Mouse (Mus musculus) monocyte, adult 5-6 weeks (primary cell): ENCODE results near the gene Gm5475. TPM values are rescaled to one million over a fixed set of nuclear protein-coding genes. Genes with fewer than 3 reads are reported as not detected.
A peak's percentile ranks its signal among the peaks of the same experiment; 100 is the strongest.

Experiments
- ATAC-seq: fragments of 153-309, 156-312 bp; replicated peaks from 2 replicates; pipeline ENCODE4 v1.8.0; 2017; ENCODE audit warnings: mild to moderate bottlenecking; ENCODE audit not compliant: low TSS enrichment, insufficient number of reproducible peaks, severe bottlenecking, poor library complexity, low FRiP score
- total RNA-seq: library from RNA; stranded (forward); fragments of 200-1000, 200-491, 200-594 nt; gene quantifications from 3 replicates; pipeline ENCODE4 v1.2.3, GENCODE M21; 2017

The Gm5475 gene
- total RNA-seq, 1 experiment from 2014 or later, result not detected

GRCm38 (mm10) chr15:100410918-100411672 lies 10.9 kb upstream of the Gm5475 start:
- peak; percentile 89 for ATAC-seq

- ATAC-seq, result no peak
Measured at GRCm38 (mm10) chr15:100411731-100412130, 10.2 kb upstream of the Gm5475 start.

GRCm38 (mm10) chr15:100413306-100413705 lies 8.6 kb upstream of the Gm5475 start:
- ATAC-seq, result no peak

- ATAC-seq, result no peak
Measured at GRCm38 (mm10) chr15:100414011-100414410, 7.9 kb upstream of the Gm5475 start.

- ATAC-seq, result no peak
Measured at GRCm38 (mm10) chr15:100414942-100415341, 7.0 kb upstream of the Gm5475 start.

GRCm38 (mm10) chr15:100415684-100416083 lies 6.3 kb upstream of the Gm5475 start:
- ATAC-seq, result no peak

GRCm38 (mm10) chr15:100417854-100418450 lies 4.0 kb upstream of the Gm5475 start:
- ATAC-seq, result no peak

GRCm38 (mm10) chr15:100419311-100419710 lies 2.6 kb upstream of the Gm5475 start:
- no peak for ATAC-seq

- ATAC-seq, result no peak
Measured at GRCm38 (mm10) chr15:100419901-100420745, 1.8 kb upstream of the Gm5475 start.

GRCm38 (mm10) chr15:100421059-100421757 lies 739 bp upstream of the Gm5475 start:
- ATAC-seq, result peak; percentile 33; the same call in 1 of the 2 replicates

- ATAC-seq, result no peak
Measured at GRCm38 (mm10) chr15:100422476-100422875, 529 bp downstream of the Gm5475 start.

- peak; percentile 96 for ATAC-seq
Measured at GRCm38 (mm10) chr15:100422899-100423860, 1.2 kb downstream of the Gm5475 start.

- ATAC-seq, result no peak
Measured at GRCm38 (mm10) chr15:100423916-100424315, 2.0 kb downstream of the Gm5475 start.

- ATAC-seq, result no peak
Measured at GRCm38 (mm10) chr15:100424396-100425122, 2.6 kb downstream of the Gm5475 start, which contains the start of gene Slc11a2. Gene Slc11a2, minus strand, starts transcription at chr15:100425072.

- no peak for ATAC-seq
Measured at GRCm38 (mm10) chr15:100428296-100428905, 6.5 kb downstream of the Gm5475 start.

- no peak for ATAC-seq
Measured at GRCm38 (mm10) chr15:100429959-100430565, 8.1 kb downstream of the Gm5475 start.
